Mouse (Mus musculus) hindlimb bud, embryonic 11.5 days (tissue): ENCODE measurements around the gene Olfr1051.
"Not testable (repeated sequence)": the region's sequence is repeated elsewhere in the genome, so short reads cannot be mapped to it uniquely, and the experiment has no call there.

Experiments used
- DNase-seq: peaks from one replicate; pipeline ENCODE4 v3.0.0-alpha.2; 2012; ENCODE audit warnings: low read depth, low spot score; ENCODE audit errors: extremely low spot score

The Olfr1051 gene

GRCm38 (mm10) chr2:86278988-86279387 lies at the start of gene Olfr1051:
Gene Olfr1051, minus strand, starts transcription at chr2:86279088.
- not testable (repeated sequence) for DNase-seq

- no peak for DNase-seq
Observed at GRCm38 (mm10) chr2:86315184-86315583, 36.3 kb upstream of the Olfr1051 start, which contains the start of gene Olfr1053. Gene Olfr1053, minus strand, starts transcription at chr2:86315284.

- no peak for DNase-seq
Observed at GRCm38 (mm10) chr2:86292155-86292554, 13.3 kb upstream of the Olfr1051 start, which contains the start of gene Olfr1052. Gene Olfr1052, plus strand, starts transcription at chr2:86292455.

GRCm38 (mm10) chr2:86258228-86258627 lies 20.7 kb downstream of the Olfr1051 start, which contains the start of gene Olfr1049:
Gene Olfr1049, minus strand, starts transcription at chr2:86258328.
- DNase-seq: not testable (repeated sequence)

GRCm38 (mm10) chr2:86240189-86240588 lies 38.7 kb downstream of the Olfr1051 start, which contains the start of gene Olfr1048:
Gene Olfr1048, minus strand, starts transcription at chr2:86240289.
- no peak for DNase-seq

- DNase-seq: no peak
Observed at GRCm38 (mm10) chr2:86231301-86231700, 47.6 kb downstream of the Olfr1051 start, which contains the start of gene Olfr1047. Gene Olfr1047, minus strand, starts transcription at chr2:86231401.
